Comparison of ENCODE assay signal across 8 mouse cellular contexts in the genomic region with DNA sequence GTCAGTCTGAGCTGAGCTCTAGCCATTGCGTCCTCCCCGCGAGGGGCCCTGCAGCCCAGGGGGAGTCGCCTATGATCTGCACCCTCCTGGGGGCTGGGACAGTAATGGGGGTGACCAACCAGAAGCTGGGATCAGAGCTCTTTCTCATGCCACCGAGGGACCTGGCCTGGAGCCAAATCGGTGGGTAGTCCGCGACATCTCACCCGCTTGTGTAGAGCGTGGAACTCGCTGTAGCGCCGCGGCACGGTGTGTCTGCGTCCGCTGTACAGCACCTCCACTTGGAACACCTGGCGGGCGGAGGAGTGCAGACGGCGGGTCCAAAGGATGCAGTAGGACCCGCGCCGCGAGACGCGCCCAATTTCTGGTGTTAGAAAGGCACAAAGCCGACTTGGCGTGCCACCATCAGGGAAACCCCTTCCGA. TPM values are rescaled to one million over a fixed set of nuclear protein-coding genes. Genes with fewer than 3 reads are reported as not detected.
DNase-seq lines count a peak whose midpoint lies in the region; ATAC-seq lines count a peak whose summit lies in the region.

No protein-coding gene starts in this region.

- peak; percentile 30 for DNase-seq in adrenal gland, adult 2 months
- DNase-seq in adrenal gland, adult 8-10 months = no peak
- peak; percentile 26 for DNase-seq in urinary bladder, postnatal 25 days (ENCODE audit: low spot score)
- no peak for DNase-seq in urinary bladder, postnatal 36 days (ENCODE audit: low spot score in 2 of 2)
- peak; percentile 73 for DNase-seq in midbrain, embryonic 14.5 days

- peaks cover 39% of the 10 kb centered on the region for H3K27me3 ChIP-seq in heart, embryonic 13.5 days (replicated peaks)
- peaks cover 43% of the 10 kb centered on the region for H3K27me3 ChIP-seq in limb, embryonic 12.5 days
- H3K27me3 ChIP-seq in midbrain, embryonic 14.5 days (ENCODE audit: control insufficient read depth, insufficient read depth, low read length) = peaks cover 30% of the 10 kb centered on the region

- peak overlapping the region; percentile 56 for H3K4me3 ChIP-seq in heart, embryonic 13.5 days
- H3K4me3 ChIP-seq in limb, embryonic 12.5 days (replicated peaks) = peak overlapping the region; percentile 55
- H3K4me3 ChIP-seq in midbrain, embryonic 14.5 days (replicated peaks; ENCODE audit: low read depth, low read length) = peak overlapping the region; percentile 49

- H3K27ac ChIP-seq in heart, embryonic 13.5 days (replicated peaks) = no peak overlapping the region
- no peak overlapping the region for H3K27ac ChIP-seq in limb, embryonic 12.5 days
- no peak overlapping the region for H3K27ac ChIP-seq in midbrain, embryonic 14.5 days (replicated peaks; ENCODE audit: low read depth, low read length)

- peak overlapping the region; percentile 81 for H3K4me2 ChIP-seq in heart, embryonic 13.5 days
- peak overlapping the region; percentile 91 for H3K4me2 ChIP-seq in limb, embryonic 12.5 days
- peak overlapping the region; percentile 84 for H3K4me2 ChIP-seq in midbrain, embryonic 14.5 days (ENCODE audit: low read length)

- H3K36me3 ChIP-seq in heart, embryonic 13.5 days = peaks cover 33% of the 10 kb centered on the region
- H3K36me3 ChIP-seq in limb, embryonic 12.5 days = peaks cover 34% of the 10 kb centered on the region
- peaks cover 31% of the 10 kb centered on the region for H3K36me3 ChIP-seq in midbrain, embryonic 14.5 days (ENCODE audit: control insufficient read depth, insufficient read depth, low read length)

- 1% methylated on average over 30 of the region's 30 CpGs for WGBS in heart, embryonic 13.5 days
- 2% methylated on average over 30 of the region's 30 CpGs for WGBS in limb, embryonic 12.5 days
- 1% methylated on average over 30 of the region's 30 CpGs for WGBS in midbrain, embryonic 14.5 days

- H3K4me1 ChIP-seq in heart, embryonic 13.5 days = peaks cover 16% of the 10 kb centered on the region
- peaks cover 11% of the 10 kb centered on the region for H3K4me1 ChIP-seq in limb, embryonic 12.5 days (replicated peaks)
- peaks cover 11% of the 10 kb centered on the region for H3K4me1 ChIP-seq in midbrain, embryonic 14.5 days (ENCODE audit: control insufficient read depth, insufficient read depth, low read length)

- peak overlapping the region; percentile 71 for H3K9ac ChIP-seq in heart, embryonic 13.5 days
- peak overlapping the region; percentile 63 for H3K9ac ChIP-seq in limb, embryonic 12.5 days (replicated peaks)
- peak overlapping the region; percentile 59 for H3K9ac ChIP-seq in midbrain, embryonic 14.5 days (replicated peaks; ENCODE audit: low read length)

- H3K9me3 ChIP-seq in heart, embryonic 13.5 days = no peaks in the 10 kb centered on the region
- H3K9me3 ChIP-seq in limb, embryonic 12.5 days = no peaks in the 10 kb centered on the region
- no peaks in the 10 kb centered on the region for H3K9me3 ChIP-seq in midbrain, embryonic 14.5 days (ENCODE audit: control insufficient read depth, low read length)

- ATAC-seq in heart, embryonic 13.5 days (ENCODE audit: extremely low read depth, insufficient number of reproducible peaks, low FRiP score, low TSS enrichment) = peak; percentile 32; the same call in 1 of the 2 replicates
- 0 out of 2 replicates have a peak, but pooled peaks have one; percentile 18 for ATAC-seq in limb, embryonic 12.5 days (ENCODE audit: insufficient number of reproducible peaks, insufficient read depth, low FRiP score, low TSS enrichment, low read depth)
- ATAC-seq in midbrain, embryonic 14.5 days (ENCODE audit: low FRiP score, low TSS enrichment) = peak; percentile 58; the same call in 1 of the 2 replicates
- ATAC-seq in monocyte, adult 5-6 weeks (replicated peaks; ENCODE audit: insufficient number of reproducible peaks, low FRiP score, low TSS enrichment, poor library complexity, severe bottlenecking) = no peak

RNA-seq across cellular contexts. Expression of gene Snx22, which starts 0.5 kb away (rescaled TPM):
- under 1 TPM; 0.29 to 0.48 TPM for total RNA-seq in adrenal gland, adult 2 months (2021)
- polyA plus RNA-seq in adrenal gland, adult 2 months (2012; rRNA removed) = 0.79 and 0.84 TPM in 2 replicates
- total RNA-seq in adrenal gland, adult 8-10 months (2022) = 1 to 10 TPM in 1 of 4 experiments, under 1 TPM in 3; 0.09 to 1.1 (median 0.60) TPM
- 2.3 and 3.0 TPM in 2 replicates for polyA plus RNA-seq in heart, embryonic 13.5 days (2015; fragmentation: Nextera tagmentation; extraction: Ambion mirVana)
- polyA plus RNA-seq in limb, embryonic 12.5 days (2016; fragmentation: Nextera tagmentation; extraction: Ambion mirVana) = 4.6 and 4.9 TPM in 2 replicates
- polyA plus RNA-seq in midbrain, embryonic 14.5 days (2014; fragmentation: Nextera tagmentation; extraction: Ambion mirVana) = 6.5 and 8.2 TPM in 2 replicates
- total RNA-seq in monocyte, adult 5-6 weeks (2017) = 1.3 to 2.6 TPM (median 1.6 TPM) in 3 replicates

RNA-seq across cellular contexts. Expression of gene Ppib, which starts 9.0 kb away (rescaled TPM):
- total RNA-seq in adrenal gland, adult 2 months (2021) = 100 to 1,000 TPM; 245 to 310 TPM
- polyA plus RNA-seq in adrenal gland, adult 2 months (2012; rRNA removed) = 68.3 and 78.6 TPM in 2 replicates
- 100 to 1,000 TPM; 295 to 314 (median 303) TPM for total RNA-seq in adrenal gland, adult 8-10 months (2022)
- 372 and 396 TPM in 2 replicates for polyA plus RNA-seq in heart, embryonic 13.5 days (2015; fragmentation: Nextera tagmentation; extraction: Ambion mirVana)
- polyA plus RNA-seq in limb, embryonic 12.5 days (2016; fragmentation: Nextera tagmentation; extraction: Ambion mirVana) = 527 and 542 TPM in 2 replicates
- polyA plus RNA-seq in midbrain, embryonic 14.5 days (2014; fragmentation: Nextera tagmentation; extraction: Ambion mirVana) = 333 and 347 TPM in 2 replicates
- 628 to 744 TPM (median 641 TPM) in 3 replicates for total RNA-seq in monocyte, adult 5-6 weeks (2017)

RNA-seq across cellular contexts. Expression of gene Snx1, which starts 57.4 kb away (rescaled TPM):
- 100 to 1,000 TPM; 112 to 118 TPM for total RNA-seq in adrenal gland, adult 2 months (2021)
- 58.9 and 59.7 TPM in 2 replicates for polyA plus RNA-seq in adrenal gland, adult 2 months (2012; rRNA removed)
- 100 to 1,000 TPM; 116 to 172 (median 143) TPM for total RNA-seq in adrenal gland, adult 8-10 months (2022)
- 59.6 and 65.8 TPM in 2 replicates for polyA plus RNA-seq in heart, embryonic 13.5 days (2015; fragmentation: Nextera tagmentation; extraction: Ambion mirVana)
- 126 and 128 TPM in 2 replicates for polyA plus RNA-seq in limb, embryonic 12.5 days (2016; fragmentation: Nextera tagmentation; extraction: Ambion mirVana)
- polyA plus RNA-seq in midbrain, embryonic 14.5 days (2014; fragmentation: Nextera tagmentation; extraction: Ambion mirVana) = 55.6 and 87.9 TPM in 2 replicates
- total RNA-seq in monocyte, adult 5-6 weeks (2017) = 118 to 143 TPM (median 135 TPM) in 3 replicates

RNA-seq across cellular contexts. Expression of gene Ciao2a, which starts 57.4 kb away (rescaled TPM):
- 10 to 100 TPM; 74.9 to 80.0 TPM for total RNA-seq in adrenal gland, adult 2 months (2021)
- polyA plus RNA-seq in adrenal gland, adult 2 months (2012; rRNA removed) = 4.9 and 5.2 TPM in 2 replicates
- 10 to 100 TPM; 63.2 to 79.3 (median 71.1) TPM for total RNA-seq in adrenal gland, adult 8-10 months (2022)
- polyA plus RNA-seq in heart, embryonic 13.5 days (2015; fragmentation: Nextera tagmentation; extraction: Ambion mirVana) = 152 and 172 TPM in 2 replicates
- 172 and 176 TPM in 2 replicates for polyA plus RNA-seq in limb, embryonic 12.5 days (2016; fragmentation: Nextera tagmentation; extraction: Ambion mirVana)
- 68.4 and 76.2 TPM in 2 replicates for polyA plus RNA-seq in midbrain, embryonic 14.5 days (2014; fragmentation: Nextera tagmentation; extraction: Ambion mirVana)
- total RNA-seq in monocyte, adult 5-6 weeks (2017) = 112 to 213 TPM (median 210 TPM) in 3 replicates

Comparison
In these comparisons a context has a peak if more than half of its experiments do, and no peak if none do; other contexts are left out.
1. DNase-seq: peak in adrenal gland, adult 2 months (single experiment), urinary bladder, postnatal 25 days (single experiment) and midbrain, embryonic 14.5 days (single experiment); none in adrenal gland, adult 8-10 months (single experiment) and urinary bladder, postnatal 36 days (0 of 2).
2. Peak in every context shown above with its lines, with median percentiles within 50 percentile points of each other: H3K4me2 ChIP-seq, H3K4me3 ChIP-seq and H3K9ac ChIP-seq.